Mouse (Mus musculus): ENCODE measurements around the gene Leng1. TPM values are rescaled to one million over a fixed set of nuclear protein-coding genes. Genes with fewer than 3 reads are reported as not detected.

Leng1 gene
- polyA plus RNA-seq, 1 experiment from 2014 or later: 20.3 TPM

DNA sequence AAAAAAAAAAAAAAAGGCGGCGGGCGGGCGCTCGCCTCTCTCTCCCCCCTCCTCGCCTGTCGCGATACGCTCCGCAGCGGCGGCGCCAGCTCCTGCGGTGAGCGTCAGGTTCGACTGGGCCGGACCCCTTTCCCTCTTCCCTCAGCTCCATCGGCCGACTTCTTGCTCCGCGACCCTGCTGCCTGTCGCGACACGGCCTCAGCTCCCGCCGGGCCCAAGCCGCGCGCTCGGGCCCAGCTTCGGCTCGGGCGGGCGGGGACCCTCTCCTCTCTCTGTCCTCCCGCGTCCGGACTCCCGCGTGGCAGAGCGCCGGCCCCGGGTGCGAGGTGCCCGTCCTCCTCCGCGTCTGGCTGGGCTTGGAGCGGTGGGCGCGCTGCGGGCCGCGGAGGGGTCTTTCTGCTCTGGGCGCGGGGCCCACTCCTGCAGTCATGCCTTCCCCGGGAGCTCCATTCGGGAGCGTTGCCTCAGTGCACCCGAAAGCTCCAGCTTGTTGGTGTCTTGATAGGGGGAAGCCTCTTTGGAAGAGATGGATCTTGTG is 20.1 kb downstream of the Leng1 start:
- H3K4me3 ChIP-seq: peak overlapping the region; percentile 94
- H3K27ac ChIP-seq: peak overlapping the region; percentile 99
- no peaks in the 10 kb centered on the region for H3K27me3 ChIP-seq
- H3K9me3 ChIP-seq: no peaks in the 10 kb centered on the region
- ATAC-seq (ENCODE audit: insufficient number of reproducible peaks, low FRiP score, low TSS enrichment, low read depth): no peak
- H3K9ac ChIP-seq: peak overlapping the region; percentile 100
- peaks cover 32% of the 10 kb centered on the region for H3K4me1 ChIP-seq
- 0% methylated on average over 56 of the region's 58 CpGs for WGBS
- peak overlapping the region; percentile 58 for H3K4me2 ChIP-seq
- peaks cover 25% of the 10 kb centered on the region for H3K36me3 ChIP-seq

- no peaks in the 10 kb centered on the region for H3K9me3 ChIP-seq
- H3K4me1 ChIP-seq: peaks cover 32% of the 10 kb centered on the region
- H3K9ac ChIP-seq: peak within 1 kb of the TSS; percentile 100
- peak within 1 kb of the TSS; percentile 94 for H3K4me3 ChIP-seq
- ATAC-seq (ENCODE audit: insufficient number of reproducible peaks, low FRiP score, low TSS enrichment, low read depth): peak; percentile 99
- H3K4me2 ChIP-seq: peak within 1 kb of the TSS; percentile 58
- H3K27ac ChIP-seq: peak within 1 kb of the TSS; percentile 99
- H3K36me3 ChIP-seq: peaks cover 25% of the 10 kb centered on the region
- H3K27me3 ChIP-seq: no peaks in the 10 kb centered on the region
- WGBS: 1% methylated on average over 57 of the region's 58 CpGs
These were observed 20.8 kb downstream of the Leng1 start, which contains the start of gene Cnot3 for GRCm38 (mm10) chr7:3644672-3645487. Gene Cnot3 (plus strand): TSS chr7:3645268.

GRCm38 (mm10) chr7:3644348-3644671 is 21.3 kb downstream of the Leng1 start:
- H3K36me3 ChIP-seq: peaks cover 26% of the 10 kb centered on the region

GRCm38 (mm10) chr7:3643843-3644242 is 21.8 kb downstream of the Leng1 start:
- no peak for ATAC-seq (ENCODE audit: insufficient number of reproducible peaks, low FRiP score, low TSS enrichment, low read depth)
- Histone ChIP-seq H3K9ac (no peak overlapping the region), H3K4me2 (peak overlapping the region; percentile 58), H3K36me3 (peaks cover 30% of the 10 kb centered on the region), H3K27me3 (no peaks in the 10 kb centered on the region), H3K4me1 (peaks cover 32% of the 10 kb centered on the region), H3K4me3 (peak overlapping the region; percentile 94), H3K27ac (no peak overlapping the region), H3K9me3 (no peaks in the 10 kb centered on the region)
- 19% methylated on average over 9 of the region's 9 CpGs for WGBS

More at GRCm38 (mm10) chr7:3644348-3644671, 21.3 kb downstream of the Leng1 start:
- H3K27me3 ChIP-seq: no peaks in the 10 kb centered on the region
- no peak for ATAC-seq (ENCODE audit: insufficient number of reproducible peaks, low FRiP score, low TSS enrichment, low read depth)
- peaks cover 32% of the 10 kb centered on the region for H3K4me1 ChIP-seq
- peak overlapping the region; percentile 82 for H3K27ac ChIP-seq
- WGBS: 1% methylated on average over 11 of the region's 11 CpGs
- H3K9ac ChIP-seq: no peak overlapping the region
- no peaks in the 10 kb centered on the region for H3K9me3 ChIP-seq
- peak overlapping the region; percentile 94 for H3K4me3 ChIP-seq
- H3K4me2 ChIP-seq: peak overlapping the region; percentile 58

DNA sequence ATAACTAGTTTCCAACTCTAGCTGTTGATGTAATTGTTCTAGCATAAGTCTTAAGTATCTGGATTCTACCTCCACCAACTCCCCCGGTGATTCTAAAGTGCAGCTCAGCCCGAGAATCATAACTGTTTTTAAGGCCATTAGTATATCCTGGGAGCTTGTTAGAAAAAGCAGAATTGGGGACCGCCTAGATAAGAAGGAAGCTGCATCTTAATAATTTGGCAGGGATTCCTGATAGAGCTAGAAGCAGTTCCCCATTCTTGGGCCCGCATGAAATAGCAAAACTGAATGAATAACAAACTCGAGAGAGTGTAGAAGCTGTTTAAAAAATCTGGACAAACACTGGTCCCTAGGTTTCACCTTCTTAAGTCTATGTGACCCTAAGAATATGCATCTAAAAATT is 22.2 kb downstream of the Leng1 start:
- Histone ChIP-seq H3K9ac (no peak overlapping the region), H3K27ac (no peak overlapping the region), H3K4me2 (no peak overlapping the region), H3K27me3 (no peaks in the 10 kb centered on the region), H3K9me3 (no peaks in the 10 kb centered on the region), H3K4me3 (no peak overlapping the region), H3K36me3 (peaks cover 35% of the 10 kb centered on the region), H3K4me1 (peaks cover 30% of the 10 kb centered on the region)
- 65% methylated on average over 5 of the region's 5 CpGs for WGBS
- no peak for ATAC-seq (ENCODE audit: insufficient number of reproducible peaks, low FRiP score, low TSS enrichment, low read depth)

DNA sequence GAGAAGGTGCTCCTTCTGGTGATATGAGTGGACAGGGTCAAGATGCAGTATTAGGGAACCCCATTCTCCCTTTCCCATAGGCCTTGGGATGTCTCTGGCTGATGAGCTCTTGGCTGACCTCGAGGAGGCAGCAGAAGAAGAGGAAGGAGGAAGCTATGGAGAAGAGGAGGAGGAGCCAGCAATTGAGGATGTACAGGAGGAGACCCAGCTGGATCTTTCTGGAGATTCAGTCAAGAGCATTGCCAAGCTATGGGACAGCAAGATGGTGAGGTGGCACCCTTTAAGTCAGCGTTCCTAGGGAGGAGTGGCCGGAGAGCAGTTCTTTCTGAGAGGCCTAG is 35.2 kb downstream of the Leng1 start:
- Histone ChIP-seq H3K4me2 (peak overlapping the region; percentile 93), H3K36me3 (peaks cover 43% of the 10 kb centered on the region), H3K9ac (peak overlapping the region; percentile 70), H3K4me3 (peak overlapping the region; percentile 66), H3K9me3 (no peaks in the 10 kb centered on the region), H3K27ac (no peak overlapping the region), H3K27me3 (no peaks in the 10 kb centered on the region), H3K4me1 (peaks cover 24% of the 10 kb centered on the region)
- ATAC-seq (ENCODE audit: insufficient number of reproducible peaks, low FRiP score, low TSS enrichment, low read depth): no peak
- WGBS: 50% methylated on average over 3 of the region's 3 CpGs

DNA sequence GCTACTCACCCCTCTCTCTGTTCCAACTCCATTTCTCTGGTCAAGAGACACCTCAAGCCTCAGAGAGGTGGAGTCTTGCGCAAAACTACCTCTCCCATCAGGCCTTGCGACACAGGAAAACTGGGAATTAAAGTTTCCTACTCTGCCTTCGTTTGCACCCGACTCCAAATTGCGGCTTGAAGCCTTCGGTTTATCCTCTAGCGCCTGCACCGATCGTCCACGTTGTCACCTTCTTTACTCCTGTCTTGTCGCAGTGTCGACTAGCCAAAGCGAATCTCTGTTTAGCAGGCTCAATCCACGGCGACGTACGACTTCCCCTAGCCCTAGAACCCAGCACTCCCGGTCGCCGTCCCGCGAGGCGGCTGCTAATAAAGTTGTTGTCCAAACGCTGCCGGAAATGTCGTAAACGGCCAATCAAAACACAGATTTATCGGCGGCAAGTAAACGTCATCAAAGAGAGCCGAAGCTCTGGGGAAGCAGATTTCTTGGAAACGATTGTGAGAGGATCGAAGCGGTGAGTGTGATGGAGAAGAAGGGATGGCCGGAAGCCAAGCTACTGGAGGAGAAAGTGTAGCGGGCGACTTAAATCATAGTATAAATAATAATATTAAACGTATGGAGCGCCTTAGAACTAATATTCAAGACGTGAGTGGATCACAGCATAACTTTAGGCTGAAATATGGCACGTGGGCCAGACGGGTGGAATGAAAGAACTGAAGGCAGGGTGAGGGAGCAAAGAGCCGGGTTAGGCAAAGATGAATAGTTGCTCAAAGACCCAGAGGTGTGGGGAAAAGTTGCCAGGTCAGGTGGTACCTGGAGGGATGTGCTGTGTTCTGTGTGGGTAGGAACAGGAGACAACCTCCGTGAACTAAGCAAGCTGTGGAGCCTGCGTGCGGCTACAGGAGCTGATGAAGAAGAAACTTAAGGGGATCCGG is 35.8 kb downstream of the Leng1 start, which contains the start of the genes Tfpt and Prpf31:
Gene Tfpt (minus strand): TSS at position 387 of the 935 bp plus-strand sequence.
Gene Prpf31 (plus strand): TSS at position 443 of the 935 bp plus-strand sequence.
- peak within 1 kb of the TSS; percentile 70 for H3K9ac ChIP-seq
- H3K36me3 ChIP-seq: peaks cover 43% of the 10 kb centered on the region
- WGBS: under 1% methylated on average over 47 of the region's 47 CpGs
- H3K27ac ChIP-seq: peak within 1 kb of the TSS; percentile 89
- peak within 1 kb of the TSS; percentile 66 for H3K4me3 ChIP-seq
- ATAC-seq (ENCODE audit: insufficient number of reproducible peaks, low FRiP score, low TSS enrichment, low read depth): peak; percentile 84
- H3K4me1 ChIP-seq: peaks cover 24% of the 10 kb centered on the region
- peak within 1 kb of the TSS; percentile 93 for H3K4me2 ChIP-seq
- H3K9me3 ChIP-seq: no peaks in the 10 kb centered on the region
- no peaks in the 10 kb centered on the region for H3K27me3 ChIP-seq

- Histone ChIP-seq H3K4me1 (peaks cover 24% of the 10 kb centered on the region), H3K36me3 (peaks cover 44% of the 10 kb centered on the region), H3K9me3 (no peaks in the 10 kb centered on the region), H3K4me3 (peak overlapping the region; percentile 66), H3K27me3 (no peaks in the 10 kb centered on the region), H3K27ac (peak overlapping the region; percentile 89), H3K4me2 (peak overlapping the region; percentile 93), H3K9ac (peak overlapping the region; percentile 70)
- 27% methylated on average over 4 of the region's 4 CpGs for WGBS
- no peak for ATAC-seq (ENCODE audit: insufficient number of reproducible peaks, low FRiP score, low TSS enrichment, low read depth)
These were observed 36.6 kb downstream of the Leng1 start for GRCm38 (mm10) chr7:3629030-3629429.

DNA sequence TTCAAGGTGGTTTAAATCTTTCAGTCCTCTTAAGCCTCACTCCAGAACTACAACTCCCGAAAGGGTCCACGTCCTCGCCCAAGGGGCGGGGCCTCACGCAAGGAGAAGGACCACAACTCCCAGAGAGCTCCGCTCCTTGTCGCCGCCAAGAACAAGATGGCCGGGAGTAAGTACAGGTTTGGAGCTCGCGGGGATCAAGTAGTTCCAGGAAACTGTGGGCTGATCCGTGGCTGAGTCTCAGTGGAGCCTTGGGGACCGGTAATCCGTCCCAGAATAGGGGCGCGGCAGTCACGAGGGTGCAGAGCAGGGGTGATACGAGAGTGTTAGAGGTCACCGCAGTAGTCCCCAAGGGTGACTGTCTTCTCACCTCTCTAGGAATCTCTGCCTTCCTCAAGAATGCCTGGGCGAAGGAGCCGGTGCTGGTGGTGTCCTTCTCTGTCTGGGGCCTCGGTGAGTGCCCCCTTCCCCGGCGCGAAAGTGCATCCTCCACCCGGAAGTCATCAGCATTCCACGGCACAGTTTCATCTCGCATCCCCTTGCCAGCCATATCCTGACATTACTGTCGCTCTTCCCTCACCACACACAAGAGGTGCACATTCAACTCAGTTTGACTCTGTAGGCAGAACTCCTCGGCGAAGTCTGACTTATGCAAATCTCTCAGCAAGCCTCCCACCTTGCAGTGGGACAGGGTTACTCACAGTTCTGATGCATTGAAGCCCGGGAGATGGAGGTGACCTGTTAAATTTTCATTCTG is 48.2 kb downstream of the Leng1 start, which contains the start of gene Ndufa3:
Gene Ndufa3 (plus strand): TSS at position 132 of the 754 bp plus-strand sequence.
- Histone ChIP-seq H3K27me3 (no peaks in the 10 kb centered on the region), H3K9ac (peak within 1 kb of the TSS; percentile 85), H3K9me3 (no peaks in the 10 kb centered on the region), H3K4me3 (peak within 1 kb of the TSS; percentile 72), H3K27ac (peak within 1 kb of the TSS; percentile 71), H3K4me1 (peaks cover 13% of the 10 kb centered on the region; the same call in 1 of the 2 replicates), H3K4me2 (peak within 1 kb of the TSS; percentile 82), H3K36me3 (peaks cover 26% of the 10 kb centered on the region)
- WGBS: under 1% methylated on average over 32 of the region's 32 CpGs
- peak; percentile 90 for ATAC-seq (ENCODE audit: insufficient number of reproducible peaks, low FRiP score, low TSS enrichment, low read depth)

GRCm38 (mm10) chr7:3616389-3617241 is 49.0 kb downstream of the Leng1 start:
- Histone ChIP-seq H3K9me3 (no peaks in the 10 kb centered on the region), H3K27me3 (no peaks in the 10 kb centered on the region), H3K9ac (no peak overlapping the region), H3K4me2 (no peak overlapping the region), H3K4me1 (peaks cover 13% of the 10 kb centered on the region; the same call in 1 of the 2 replicates), H3K27ac (no peak overlapping the region), H3K4me3 (peak overlapping the region; percentile 72), H3K36me3 (peaks cover 18% of the 10 kb centered on the region)
- ATAC-seq (ENCODE audit: insufficient number of reproducible peaks, low FRiP score, low TSS enrichment, low read depth): no peak
- 41% methylated on average over 6 of the region's 6 CpGs for WGBS
